Mouse (Mus musculus) small intestine, adult 2 months (tissue): ENCODE data around the gene Zfp319.

ENCODE experiments used
- CTCF ChIP-seq: fragments of 200-500 bp; IDR thresholded peaks from 2 replicates; pipeline ENCODE4 v1.5.1; 2012; ENCODE audit warnings: low read depth, mild to moderate bottlenecking, control low read depth, inconsistent platforms, low read length, moderate library complexity, mixed read lengths; ENCODE audit not compliant: insufficient replicate concordance, insufficient read length; ENCODE audit errors: extremely low read depth
- POLR2A ChIP-seq: fragments of 200-500 bp; IDR thresholded peaks from 2 replicates; pipeline ENCODE4 v1.6.1; 2012; ENCODE audit warnings: low read depth, mild to moderate bottlenecking, control low read depth, inconsistent platforms, low read length, moderate library complexity

- TF ChIP-seq POLR2A (no peak), CTCF (peak; percentile 48; the same call in 1 of the 2 replicates)
Observed at GRCm38 (mm10) chr8:95320224-95321139, 11.3 kb downstream of the Zfp319 start.
